Mouse (Mus musculus) T-helper 17 cell (primary cell): ENCODE measurements around the gene Esr1.

ENCODE experiments used
- in situ Hi-C, 2 experiments: fragments of 300-600 bp; cut with MboI, MseI; formaldehyde crosslinking; loops; 1 replicate in 1 of 2; 2 replicates in 1 of 2; pipeline ENCODE4 v1.15.1; 2025; ENCODE audit warnings: high pct_unique_total_duplicates in 2 of 2

Esr1 gene

GRCm38 (mm10) chr10:4830592-4830991 is 219.2 kb downstream of the Esr1 start:
- in situ Hi-C loops = no loop called here

- in situ Hi-C loops = no loop called here
These were observed 226.7 kb downstream of the Esr1 start for GRCm38 (mm10) chr10:4838099-4838498.

- in situ Hi-C loops = no loop called here
These were observed 229.6 kb downstream of the Esr1 start for GRCm38 (mm10) chr10:4841039-4841438.

- in situ Hi-C loops = no loop called here
These were observed 236.1 kb downstream of the Esr1 start for GRCm38 (mm10) chr10:4847523-4847922.

- in situ Hi-C loops = no loop called here
These were observed 238.5 kb downstream of the Esr1 start for GRCm38 (mm10) chr10:4849881-4850280.

GRCm38 (mm10) chr10:4875076-4875737 is 263.8 kb downstream of the Esr1 start:
- in situ Hi-C loops = no loop called here

- in situ Hi-C loops = no loop called here
These were observed 270.0 kb downstream of the Esr1 start for GRCm38 (mm10) chr10:4881391-4881790.

- in situ Hi-C loops = no loop called here
These were observed 274.1 kb downstream of the Esr1 start for GRCm38 (mm10) chr10:4885506-4885905.

- in situ Hi-C loops = no loop called here
These were observed 274.6 kb downstream of the Esr1 start for GRCm38 (mm10) chr10:4885961-4886360.

GRCm38 (mm10) chr10:4893475-4893874 is 282.1 kb downstream of the Esr1 start:
- in situ Hi-C loops = no loop called here

GRCm38 (mm10) chr10:4897789-4898188 is 286.4 kb downstream of the Esr1 start:
- in situ Hi-C loops = no loop called here

GRCm38 (mm10) chr10:4900324-4900723 is 288.9 kb downstream of the Esr1 start:
- in situ Hi-C loops = no loop called here

GRCm38 (mm10) chr10:4909271-4909670 is 297.9 kb downstream of the Esr1 start:
- in situ Hi-C loops = no loop called here

GRCm38 (mm10) chr10:4910451-4910850 is 299.1 kb downstream of the Esr1 start:
- in situ Hi-C loops = no loop called here

- in situ Hi-C loops = no loop called here
These were observed 307.7 kb downstream of the Esr1 start for GRCm38 (mm10) chr10:4919046-4919445.

GRCm38 (mm10) chr10:4923616-4924015 is 312.2 kb downstream of the Esr1 start:
- in situ Hi-C loops = loop anchor here in 1 of 2 experiments (10.0 kb wide), 1 partner anchor 259 kb away; no protein-coding TSS in a partner anchor

GRCm38 (mm10) chr10:4924391-4924790 is 313.0 kb downstream of the Esr1 start:
- in situ Hi-C loops = loop anchor here in 1 of 2 experiments (10.0 kb wide), 1 partner anchor 260 kb away; no protein-coding TSS in a partner anchor

- in situ Hi-C loops = no loop called here
These were observed 331.8 kb downstream of the Esr1 start for GRCm38 (mm10) chr10:4943148-4943547.

GRCm38 (mm10) chr10:4944725-4945124 is 333.3 kb downstream of the Esr1 start:
- in situ Hi-C loops = no loop called here

GRCm38 (mm10) chr10:4965768-4966167 is 354.4 kb downstream of the Esr1 start:
- in situ Hi-C loops = no loop called here

GRCm38 (mm10) chr10:4971156-4971555 is 359.8 kb downstream of the Esr1 start:
- in situ Hi-C loops = no loop called here

- in situ Hi-C loops = no loop called here
These were observed 360.2 kb downstream of the Esr1 start for GRCm38 (mm10) chr10:4971586-4971985.

- in situ Hi-C loops = no loop called here
These were observed 360.6 kb downstream of the Esr1 start for GRCm38 (mm10) chr10:4972026-4972425.

GRCm38 (mm10) chr10:4974246-4974645 is 362.9 kb downstream of the Esr1 start:
- in situ Hi-C loops = no loop called here
